Mouse (Mus musculus) hindbrain, embryonic 16.5 days (tissue): ENCODE measurements around the gene Abhd14a. TPM values are rescaled to one million over a fixed set of nuclear protein-coding genes. Genes with fewer than 3 reads are reported as not detected.
A peak's percentile ranks its signal among the peaks of the same experiment; 100 is the strongest.

ENCODE experiments used
- ATAC-seq: fragments of 200-750 bp; cut with Nextera tagmentation; 2 replicates; pipeline ENCODE4 v1.8.0; 2017; ENCODE audit warnings: moderate TSS enrichment, moderate library complexity
- H3K27ac ChIP-seq: fragments of 300-500 bp; sonication (generic); 2 replicates; pipeline ENCODE4 v1.5.1; 2014; ENCODE audit warnings: low read depth, mild to moderate bottlenecking, control low read depth, low read length, moderate library complexity
- H3K27me3 ChIP-seq: fragments of 300-500 bp; sonication (generic); replicated peaks from 2 replicates; pipeline ENCODE4 v1.6.1; 2014; ENCODE audit warnings: low read length; ENCODE audit not compliant: control insufficient read depth, insufficient read depth
- H3K36me3 ChIP-seq: fragments of 300-500 bp; sonication (generic); 2 replicates; pipeline ENCODE4 v1.6.1; 2014; ENCODE audit warnings: mild to moderate bottlenecking, low read length, moderate library complexity, mixed read lengths; ENCODE audit not compliant: control insufficient read depth, insufficient read depth
- H3K4me1 ChIP-seq: fragments of 300-500 bp; sonication (generic); 2 replicates; pipeline ENCODE4 v1.6.1; 2014; ENCODE audit warnings: low read depth, low read length; ENCODE audit not compliant: control insufficient read depth, insufficient read depth
- H3K4me2 ChIP-seq: fragments of 300-500 bp; sonication (generic); 2 replicates; pipeline ENCODE4 v1.6.1; 2014; ENCODE audit warnings: mild to moderate bottlenecking, low read length, control low read depth, moderate library complexity
- H3K4me3 ChIP-seq: fragments of 300-500 bp; sonication (generic); 2 replicates; pipeline ENCODE4 v1.5.1; 2014; ENCODE audit warnings: mild to moderate bottlenecking, low read length, control low read depth, moderate library complexity
- H3K9ac ChIP-seq: fragments of 300-500 bp; sonication (generic); 2 replicates; pipeline ENCODE4 v1.6.1; 2014; ENCODE audit warnings: low read depth, mild to moderate bottlenecking, control low read depth, low read length, moderate library complexity
- H3K9me3 ChIP-seq: fragments of 300-500 bp; sonication (generic); 2 replicates; pipeline ENCODE4 v1.6.1; 2014; ENCODE audit warnings: mild to moderate bottlenecking, low read length, moderate library complexity; ENCODE audit not compliant: control insufficient read depth
- WGBS: fragments of 180-500 bp; shearing (Covaris S2); extraction: QIAGEN DNeasy Blood & Tissue Kit; methylation state at CpG from one replicate; pipeline ENCODE4 v1.1.7; 2014; 5-methylcytosine and 5-hydroxymethylcytosine counted together
- polyA plus RNA-seq: library from polyadenylated mRNA; unstranded; fragments of >200 nt; fragmentation: Nextera tagmentation; extraction: Ambion mirVana; gene quantifications from 2 replicates; pipeline ENCODE4 v1.2.1, GENCODE M21; 2015

Abhd14a gene
- polyA plus RNA-seq, 1 experiment from 2014 or later = 87.8 TPM

DNA sequence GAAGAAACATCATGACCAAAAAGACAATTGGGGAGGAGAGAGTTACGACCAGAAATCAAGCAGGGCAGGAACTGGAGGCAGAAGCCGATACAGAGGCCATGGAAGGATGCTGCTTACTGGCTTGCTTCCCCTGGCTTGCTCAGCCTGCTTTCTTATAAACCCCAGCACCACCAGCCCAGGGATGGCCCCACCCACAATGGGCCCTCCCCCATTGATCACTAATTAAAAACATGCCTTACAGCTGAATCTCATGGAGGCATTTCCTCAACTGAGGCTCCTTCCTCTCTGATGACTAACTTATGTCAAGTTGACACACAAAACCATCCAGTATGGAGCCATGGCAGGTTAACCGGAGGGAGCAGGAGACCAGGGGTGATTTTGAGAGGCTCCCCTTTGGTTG, 47.7 kb downstream of the Abhd14a start:
- no peak for ATAC-seq
- H3K4me1 ChIP-seq = peaks cover 6% of the 10 kb centered on the region
- no peaks in the 10 kb centered on the region for H3K9me3 ChIP-seq
- H3K4me2 ChIP-seq = no peak overlapping the region
- H3K27me3 ChIP-seq = no peaks in the 10 kb centered on the region; the same call in 1 of the 2 replicates
- H3K27ac ChIP-seq = no peak overlapping the region
- no peak overlapping the region for H3K9ac ChIP-seq
- WGBS = 100% methylated on average over 3 of the region's 3 CpGs
- H3K4me3 ChIP-seq = no peak overlapping the region
- H3K36me3 ChIP-seq = no peaks in the 10 kb centered on the region

DNA sequence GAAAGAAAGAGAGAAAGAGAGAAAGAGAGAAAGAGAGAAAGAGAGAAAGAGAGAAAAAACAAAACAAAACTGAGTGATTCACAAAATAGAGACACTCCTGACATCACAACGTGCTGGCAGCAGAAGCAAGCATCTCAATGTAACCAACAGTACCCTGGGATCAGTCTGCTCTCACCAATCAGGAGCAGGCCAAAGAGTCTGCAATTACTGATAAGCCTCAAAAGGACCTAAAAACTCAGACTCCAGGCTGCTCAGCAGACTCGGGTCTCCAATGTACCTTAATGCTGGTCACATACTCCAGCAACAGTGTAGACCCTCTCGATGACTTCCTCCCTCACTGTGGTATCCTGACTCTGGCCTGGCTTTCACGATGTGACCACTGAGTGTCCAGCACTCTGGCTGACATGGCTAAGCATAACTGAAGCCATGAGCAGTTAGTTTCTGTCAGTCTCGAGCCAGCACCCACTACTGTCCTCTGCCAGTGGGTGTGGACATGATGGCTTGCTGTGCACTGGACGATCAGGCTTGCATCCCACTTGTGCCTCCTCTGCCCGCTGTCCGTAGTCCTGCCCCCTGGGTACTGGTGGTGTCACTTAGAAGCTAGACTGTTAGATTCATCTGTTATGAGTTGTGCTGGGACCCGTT, 48.7 kb downstream of the Abhd14a start:
- WGBS = 83% methylated on average over 9 of the region's 9 CpGs

DNA sequence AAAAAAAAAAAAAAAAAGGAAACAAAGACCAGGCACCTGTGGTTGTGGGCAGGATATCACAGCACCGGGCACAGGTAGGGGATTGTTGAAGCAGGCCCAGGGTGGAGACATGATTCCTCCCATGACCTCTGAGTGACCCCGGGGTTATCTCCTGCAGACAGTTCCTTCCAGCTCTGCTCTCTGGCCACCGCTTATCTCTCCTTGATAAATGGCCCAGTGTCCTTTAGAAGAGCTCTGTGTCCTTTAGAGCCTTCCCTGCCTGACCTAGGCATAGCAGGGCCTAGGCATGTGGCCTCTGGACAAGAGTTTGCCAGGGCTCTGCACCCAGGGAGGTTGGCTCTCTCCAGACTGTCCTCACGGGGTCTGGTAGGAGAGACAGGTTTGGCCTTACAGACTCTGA, 49.7 kb downstream of the Abhd14a start:
- Histone ChIP-seq H3K27me3 (no peaks in the 10 kb centered on the region; the same call in 1 of the 2 replicates), H3K4me2 (no peak overlapping the region), H3K27ac (no peak overlapping the region), H3K4me1 (peaks cover 11% of the 10 kb centered on the region), H3K36me3 (no peaks in the 10 kb centered on the region), H3K4me3 (no peak overlapping the region), H3K9me3 (no peaks in the 10 kb centered on the region), H3K9ac (no peak overlapping the region)
- 84% methylated on average over 4 of the region's 4 CpGs for WGBS
- no peak for ATAC-seq

More for the DNA sequence above, 48.7 kb downstream of the Abhd14a start:
- no peak overlapping the region for H3K9ac ChIP-seq
- H3K4me3 ChIP-seq = no peak overlapping the region
- H3K9me3 ChIP-seq = no peaks in the 10 kb centered on the region
- no peak overlapping the region for H3K4me2 ChIP-seq
- no peaks in the 10 kb centered on the region; the same call in 1 of the 2 replicates for H3K27me3 ChIP-seq
- ATAC-seq = no peak
- peaks cover 8% of the 10 kb centered on the region for H3K4me1 ChIP-seq
- no peaks in the 10 kb centered on the region for H3K36me3 ChIP-seq
- no peak overlapping the region for H3K27ac ChIP-seq

DNA sequence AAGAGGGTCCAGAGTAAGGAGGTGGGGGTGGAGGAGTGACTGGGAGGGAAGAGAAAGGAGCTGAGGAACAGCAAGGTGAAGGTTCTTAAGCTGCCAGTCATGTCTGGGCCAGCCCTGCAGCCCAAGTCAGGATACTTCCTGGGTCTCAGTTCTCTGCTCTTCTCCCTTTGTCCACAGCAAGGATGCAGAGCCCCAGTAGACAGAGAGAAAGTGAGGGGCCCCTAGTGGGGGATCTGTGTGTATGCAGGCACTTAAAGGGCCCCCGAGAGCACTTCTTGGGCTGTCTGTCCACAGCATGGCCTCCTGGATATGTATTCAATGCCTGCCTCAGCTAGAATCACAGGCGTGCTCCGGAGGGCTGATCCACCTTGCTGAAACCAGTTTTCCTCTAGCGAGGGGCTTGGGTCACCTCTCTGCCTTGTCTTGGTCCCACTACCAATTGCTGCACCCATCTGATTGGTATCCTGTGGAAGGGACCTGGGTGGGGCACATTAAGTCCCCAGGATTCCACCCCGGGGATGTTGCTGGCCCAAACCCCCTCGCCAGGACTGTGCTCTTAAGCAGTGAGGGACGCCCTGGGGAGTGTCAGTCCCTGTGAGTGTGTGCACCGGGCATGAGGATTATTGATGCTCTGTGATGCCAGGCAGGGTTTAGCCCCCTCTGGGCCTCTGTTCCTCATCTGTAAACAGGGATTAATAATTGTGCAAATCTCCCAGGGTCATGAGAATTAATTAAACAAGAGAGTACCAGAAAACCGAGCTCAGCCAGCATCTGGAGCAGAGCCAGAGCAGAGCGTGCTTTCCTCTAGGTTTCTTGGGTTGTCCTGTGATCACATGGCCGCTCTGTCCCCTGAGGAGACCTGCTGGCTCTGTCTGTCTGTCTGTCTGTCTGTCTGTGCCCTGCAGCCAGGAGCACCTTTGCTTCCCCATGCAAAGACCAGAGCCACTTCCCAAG, 52.6 kb downstream of the Abhd14a start:
- 40% methylated on average over 11 of the region's 11 CpGs for WGBS
- no peak overlapping the region for H3K9ac ChIP-seq
- peak; percentile 59; the same call in 1 of the 2 replicates for ATAC-seq
- H3K4me2 ChIP-seq = no peak overlapping the region
- no peak overlapping the region for H3K27ac ChIP-seq
- H3K9me3 ChIP-seq = no peaks in the 10 kb centered on the region
- no peaks in the 10 kb centered on the region; the same call in 1 of the 2 replicates for H3K27me3 ChIP-seq
- peaks cover 14% of the 10 kb centered on the region for H3K4me1 ChIP-seq
- no peak overlapping the region for H3K4me3 ChIP-seq
- H3K36me3 ChIP-seq = no peaks in the 10 kb centered on the region

DNA sequence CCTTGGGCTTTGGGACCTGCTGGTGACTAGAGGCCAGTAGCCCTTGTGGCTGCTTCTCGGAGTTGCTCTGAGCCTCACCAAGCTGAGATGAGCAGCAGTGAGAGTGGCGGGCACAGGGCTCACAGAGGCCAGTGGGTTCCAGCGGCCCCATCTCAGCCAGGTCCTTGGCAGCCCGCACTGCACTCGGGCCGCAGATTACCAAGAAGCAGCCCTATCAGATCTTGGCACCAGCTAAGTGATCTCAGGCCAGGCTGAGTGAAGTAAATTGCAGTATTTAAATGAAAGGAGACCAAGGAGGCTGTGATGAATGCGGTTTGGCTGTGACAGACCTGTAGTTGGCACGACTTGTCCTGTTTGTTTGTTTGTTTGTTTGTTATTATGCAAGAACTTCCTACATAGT, 53.9 kb downstream of the Abhd14a start:
- no peaks in the 10 kb centered on the region for H3K36me3 ChIP-seq
- H3K27ac ChIP-seq = no peak overlapping the region
- 0 out of 2 replicates have a peak, but pooled peaks have one; percentile 32 for ATAC-seq
- no peak overlapping the region for H3K4me2 ChIP-seq
- no peak overlapping the region for H3K9ac ChIP-seq
- H3K9me3 ChIP-seq = peaks cover 4% of the 10 kb centered on the region; the same call in 1 of the 2 replicates
- H3K4me1 ChIP-seq = peaks cover 14% of the 10 kb centered on the region
- H3K4me3 ChIP-seq = no peak overlapping the region
- no peaks in the 10 kb centered on the region; the same call in 1 of the 2 replicates for H3K27me3 ChIP-seq
- 70% methylated on average over 8 of the region's 8 CpGs for WGBS

DNA sequence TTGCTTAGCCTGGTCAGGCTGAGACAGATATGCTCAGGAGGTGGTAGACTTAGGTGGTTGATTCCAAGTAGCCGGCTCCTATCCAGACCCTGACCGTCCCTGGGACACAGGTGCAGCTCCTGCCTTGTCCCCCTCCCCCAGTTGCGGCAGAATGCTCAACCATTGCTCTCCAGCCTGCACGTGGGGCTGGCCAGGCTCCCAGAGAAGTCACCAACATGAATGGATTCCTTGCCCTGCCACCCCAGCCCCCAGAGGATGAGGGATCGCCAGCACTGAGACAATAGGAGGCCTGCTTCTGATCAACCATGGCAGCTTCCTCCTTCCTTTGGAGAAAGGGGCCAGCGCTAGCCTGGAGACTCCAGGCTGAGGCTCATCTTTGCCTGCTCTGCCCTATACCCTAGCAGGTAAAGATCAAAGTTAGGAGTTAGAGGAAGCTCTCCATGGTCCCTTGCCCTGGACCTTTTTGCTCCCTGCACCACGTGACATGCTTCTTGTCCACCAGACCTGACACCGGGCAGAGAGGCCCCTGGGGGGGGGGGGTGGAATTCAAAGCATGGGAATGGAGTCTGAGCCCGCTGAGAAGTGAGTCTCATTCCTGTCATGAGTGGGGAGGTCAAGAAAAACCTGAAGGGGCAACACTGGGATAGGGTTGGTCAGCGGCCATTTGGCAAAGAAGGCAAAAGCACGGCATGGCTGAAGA, 54.5 kb downstream of the Abhd14a start:
- Histone ChIP-seq H3K9me3 (peaks cover 4% of the 10 kb centered on the region; the same call in 1 of the 2 replicates), H3K9ac (no peak overlapping the region), H3K4me3 (no peak overlapping the region), H3K27me3 (no peaks in the 10 kb centered on the region), H3K27ac (no peak overlapping the region), H3K36me3 (no peaks in the 10 kb centered on the region), H3K4me2 (no peak overlapping the region), H3K4me1 (peaks cover 14% of the 10 kb centered on the region)
- no peak for ATAC-seq
- 72% methylated on average over 11 of the region's 11 CpGs for WGBS

Other genes with a start within 250 kb of the Abhd14a start
- gene Ppm1m, start 247.9 kb downstream of the Abhd14a start, polyA plus RNA-seq = 20.9 TPM in 2 replicates
- 49.9 and 50.3 TPM in 2 replicates for gene Twf2, start 244.6 kb downstream of the Abhd14a start, polyA plus RNA-seq
- gene Tlr9, start 225.1 kb downstream of the Abhd14a start, polyA plus RNA-seq = 0.04 and 0.09 TPM in 2 replicates
- gene Alas1, start 199.0 kb downstream of the Abhd14a start, polyA plus RNA-seq = 105 and 112 TPM in 2 replicates
- gene Poc1a, start 166.6 kb downstream of the Abhd14a start, polyA plus RNA-seq = 8.9 and 9.7 TPM in 2 replicates
- gene Dusp7, start 79.0 kb downstream of the Abhd14a start, polyA plus RNA-seq = 12.5 and 13.1 TPM in 2 replicates
- gene Rpl29, start 18.2 kb downstream of the Abhd14a start, polyA plus RNA-seq = 603 and 620 TPM in 2 replicates
- 26.2 and 26.6 TPM in 2 replicates for gene Acy1, start 9.4 kb downstream of the Abhd14a start, polyA plus RNA-seq
- 12.1 and 13.2 TPM in 2 replicates for gene Abhd14b, start 219 bp downstream of the Abhd14a start, polyA plus RNA-seq
- gene Pcbp4, start 5.6 kb upstream of the Abhd14a start, polyA plus RNA-seq = 228 and 235 TPM in 2 replicates
- 1.3 and 1.4 TPM in 2 replicates for gene Gpr62, start 18.3 kb upstream of the Abhd14a start, polyA plus RNA-seq
- 43.1 and 43.9 TPM in 2 replicates for gene Rrp9, start 28.3 kb upstream of the Abhd14a start, polyA plus RNA-seq
- 1.3 TPM in 2 replicates for gene Parp3, start 29.3 kb upstream of the Abhd14a start, polyA plus RNA-seq
- not detected in 2 replicates for gene Iqcf1, start 52.3 kb upstream of the Abhd14a start, polyA plus RNA-seq
- gene Iqcf5, start 66.9 kb upstream of the Abhd14a start, polyA plus RNA-seq = not detected in 2 replicates
- gene Iqcf3, start 114.0 kb upstream of the Abhd14a start, polyA plus RNA-seq = not detected in 2 replicates
- not detected in 2 replicates for gene Iqcf4, start 123.3 kb upstream of the Abhd14a start, polyA plus RNA-seq
- gene Iqcf6, start 178.9 kb upstream of the Abhd14a start, polyA plus RNA-seq = not detected in 2 replicates
- gene Grm2, start 208.4 kb upstream of the Abhd14a start, polyA plus RNA-seq = 11.3 and 12.3 TPM in 2 replicates
- gene Tex264, start 238.2 kb upstream of the Abhd14a start, polyA plus RNA-seq = 86.1 and 91.0 TPM in 2 replicates